Mouse (Mus musculus) embryonic facial prominence, embryonic 14.5 days (tissue): Measurements from ENCODE around the gene Snd1. TPM values are rescaled to one million over a fixed set of nuclear protein-coding genes. Genes with fewer than 3 reads are reported as not detected.

ENCODE experiments used
- ATAC-seq: fragments of 200-750 bp; cut with Nextera tagmentation; 2 replicates; pipeline ENCODE4 v1.8.0; 2017; ENCODE audit warnings: low read depth, moderate number of reproducible peaks, moderate TSS enrichment
- DNase-seq: peaks from one replicate; pipeline ENCODE4 v3.0.0-alpha.2; 2015; ENCODE audit warnings: low spot score
- H3K27ac ChIP-seq: fragments of 300-500 bp; sonication (generic); replicated peaks from 2 replicates; pipeline ENCODE4 v1.5.1; 2014; ENCODE audit warnings: low read depth, mild to moderate bottlenecking, low read length, moderate library complexity
- H3K27me3 ChIP-seq: fragments of 300-500 bp; sonication (generic); replicated peaks from 2 replicates; pipeline ENCODE4 v1.6.1; 2014; ENCODE audit warnings: low read length; ENCODE audit not compliant: control insufficient read depth, insufficient read depth
- H3K36me3 ChIP-seq: fragments of 300-500 bp; sonication (generic); 2 replicates; pipeline ENCODE4 v1.6.1; 2014; ENCODE audit warnings: low read length, mixed read lengths; ENCODE audit not compliant: control insufficient read depth, insufficient read depth
- H3K4me1 ChIP-seq: fragments of 300-500 bp; sonication (generic); 2 replicates; pipeline ENCODE4 v1.6.1; 2014; ENCODE audit warnings: antibody characterized with exemption, low read length; ENCODE audit not compliant: control insufficient read depth, insufficient read depth
- H3K4me2 ChIP-seq: fragments of 300-500 bp; sonication (generic); 2 replicates; pipeline ENCODE4 v1.6.1; 2014; ENCODE audit warnings: low read depth, mild to moderate bottlenecking, low read length, moderate library complexity, mixed read lengths
- H3K4me3 ChIP-seq: fragments of 300-500 bp; sonication (generic); 2 replicates; pipeline ENCODE4 v1.5.1; 2014; ENCODE audit warnings: low read depth, mild to moderate bottlenecking, low read length
- H3K9ac ChIP-seq: fragments of 300-500 bp; sonication (generic); 2 replicates; pipeline ENCODE4 v1.6.1; 2014; ENCODE audit warnings: low read depth, mild to moderate bottlenecking, low read length, moderate library complexity, mixed read lengths
- H3K9me3 ChIP-seq: fragments of 300-500 bp; sonication (generic); 2 replicates; pipeline ENCODE4 v1.6.1; 2016; ENCODE audit warnings: low read length; ENCODE audit not compliant: control insufficient read depth
- WGBS: fragments of 180-500 bp; shearing (Covaris S2); extraction: QIAGEN DNeasy Blood & Tissue Kit; methylation state at CpG from one replicate; pipeline ENCODE4 v1.1.7; 2014; 5-methylcytosine and 5-hydroxymethylcytosine counted together
- polyA plus RNA-seq: library from polyadenylated mRNA; unstranded; fragments of >200 nt; fragmentation: Nextera tagmentation; extraction: Ambion mirVana; gene quantifications from 2 replicates; pipeline ENCODE4 v1.2.1, GENCODE M21; 2014

Gene Snd1
- 111 and 120 TPM in 2 replicates for polyA plus RNA-seq

DNA sequence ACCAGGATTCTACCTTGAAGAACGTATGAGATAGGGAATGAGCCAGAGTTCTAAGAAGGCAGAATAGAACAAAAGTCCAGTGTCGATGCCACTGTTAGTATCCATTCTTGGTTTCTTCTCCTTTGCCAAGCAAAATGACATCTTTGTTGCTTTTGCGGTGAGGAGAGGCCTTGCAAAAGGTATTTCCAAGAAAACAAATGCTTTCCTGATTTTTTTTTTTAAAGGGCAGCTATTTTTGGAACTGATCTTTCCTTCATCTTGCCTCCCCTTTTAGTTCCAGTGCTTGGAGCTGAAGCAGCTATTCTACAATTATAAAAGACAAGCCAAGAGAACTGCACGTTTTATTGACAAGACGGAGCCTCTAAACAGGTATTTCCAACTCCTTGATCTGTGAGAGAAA lies at the start of gene Snd1:
Snd1 (plus strand) TSS at position 301 of the 400 bp plus-strand sequence.
- ATAC-seq (no peak), DNase-seq (no peak)
- H3K36me3 ChIP-seq = no peaks in the 10 kb centered on the region
- H3K4me2 ChIP-seq = no peak within 1 kb of the TSS
- no peaks in the 10 kb centered on the region for H3K27me3 ChIP-seq
- H3K4me3 ChIP-seq = no peak within 1 kb of the TSS
- no peak within 1 kb of the TSS for H3K9ac ChIP-seq
- H3K9me3 ChIP-seq = no peaks in the 10 kb centered on the region
- WGBS = 79% methylated on average over 5 of the region's 5 CpGs
- H3K4me1 ChIP-seq = 0 out of 2 replicates have a peak, but pooled peaks cover 5% of the 10 kb centered on the region
- H3K27ac ChIP-seq = no peak within 1 kb of the TSS

DNA sequence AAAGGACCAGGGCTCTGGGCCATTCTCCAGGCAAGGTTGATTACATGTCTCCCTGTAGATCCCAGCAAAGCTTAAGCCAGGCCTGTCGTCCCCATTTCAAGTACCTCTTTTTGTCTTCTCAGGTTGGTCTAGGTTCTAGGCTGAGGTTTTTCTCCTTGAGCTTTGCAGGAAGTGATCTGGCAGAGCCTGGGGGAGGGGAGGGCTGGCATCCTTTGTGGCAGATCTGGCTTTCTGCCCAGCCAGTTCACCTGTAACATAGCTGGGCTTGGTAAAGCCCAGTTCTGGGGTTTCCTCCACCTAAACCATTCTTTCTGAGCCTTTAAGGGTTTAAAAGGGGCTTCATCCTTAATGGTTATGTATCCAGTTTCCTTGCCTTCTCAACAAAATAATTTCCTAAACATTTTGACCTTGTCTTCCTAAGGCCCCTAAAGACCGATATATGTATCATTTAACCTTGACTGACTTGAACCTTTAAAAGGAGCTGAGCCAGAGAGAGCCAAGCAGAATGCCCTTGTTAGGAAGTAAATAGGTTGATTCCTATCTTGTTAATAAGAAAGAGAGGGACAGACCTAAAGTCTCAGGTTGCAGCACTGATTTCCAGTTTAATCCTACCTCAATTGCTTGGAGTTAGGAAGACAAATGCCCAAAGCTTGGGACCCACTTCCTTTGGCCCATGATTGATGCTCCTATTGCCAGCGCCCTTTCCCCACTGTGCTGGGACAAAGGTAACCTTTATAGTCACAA lies 47.7 kb upstream of the Snd1 start, which contains the start of gene Fscn3:
Fscn3 (plus strand) TSS at position 694 of the 744 bp plus-strand sequence.
- no peak within 1 kb of the TSS for H3K27ac ChIP-seq
- no peak within 1 kb of the TSS for H3K4me2 ChIP-seq
- peaks cover 21% of the 10 kb centered on the region for H3K36me3 ChIP-seq
- WGBS = 62% methylated on average over 3 of the region's 3 CpGs
- H3K4me3 ChIP-seq = no peak within 1 kb of the TSS
- no peaks in the 10 kb centered on the region for H3K9me3 ChIP-seq
- H3K27me3 ChIP-seq = no peaks in the 10 kb centered on the region
- DNase-seq (peak; percentile 19), ATAC-seq (no peak)
- peaks cover 12% of the 10 kb centered on the region for H3K4me1 ChIP-seq
- no peak within 1 kb of the TSS for H3K9ac ChIP-seq

DNA sequence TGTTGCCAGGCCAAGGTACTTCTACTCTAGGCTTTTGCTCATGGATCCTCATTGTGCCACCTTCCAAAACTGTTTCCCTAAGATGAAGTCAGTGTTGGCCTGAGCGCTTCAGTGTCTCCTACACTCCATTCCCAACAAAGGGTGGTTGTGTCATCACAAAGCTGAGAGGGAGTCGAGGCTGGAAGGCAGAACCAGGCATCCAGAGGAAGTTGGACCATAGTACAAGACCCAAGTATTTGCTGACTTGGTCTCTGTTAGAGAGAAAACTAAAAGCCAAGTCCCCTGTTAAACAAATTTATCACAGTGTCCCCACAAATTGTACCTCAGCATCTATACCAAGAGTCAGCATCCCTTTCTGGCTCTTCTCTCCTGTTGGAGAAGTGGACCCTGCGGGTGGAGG lies 46.6 kb upstream of the Snd1 start, which contains the start of gene Gcc1:
Gcc1 (minus strand) TSS at position 101 of the 400 bp plus-strand sequence.
- Histone ChIP-seq H3K27ac (no peak within 1 kb of the TSS), H3K4me1 (peaks cover 12% of the 10 kb centered on the region), H3K36me3 (peaks cover 21% of the 10 kb centered on the region), H3K27me3 (no peaks in the 10 kb centered on the region), H3K9me3 (no peaks in the 10 kb centered on the region), H3K9ac (no peak within 1 kb of the TSS), H3K4me2 (no peak within 1 kb of the TSS), H3K4me3 (no peak within 1 kb of the TSS)
- WGBS = 88% methylated on average over 3 of the region's 3 CpGs
- ATAC-seq (no peak), DNase-seq (no peak)

DNA sequence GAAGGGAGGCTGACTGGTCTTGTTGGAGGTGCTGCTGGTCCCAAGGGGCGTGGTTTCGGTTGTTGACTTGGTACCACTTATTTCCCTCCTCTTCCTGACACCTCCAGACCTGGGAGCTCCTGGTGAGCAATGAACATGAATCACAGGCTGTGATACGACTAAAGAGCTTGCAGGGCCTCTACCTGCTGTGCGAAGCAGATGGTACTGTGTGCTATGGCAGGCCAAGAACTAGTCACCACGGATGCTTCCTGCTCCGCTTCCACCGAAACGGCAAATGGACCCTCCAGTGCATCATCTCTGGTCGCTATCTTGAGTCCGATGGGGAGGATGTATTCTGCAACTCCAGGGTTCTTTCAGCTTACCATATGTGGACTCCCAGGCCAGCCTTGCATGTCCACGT lies 45.1 kb upstream of the Snd1 start:
- ATAC-seq = no peak
- H3K27me3 ChIP-seq = no peaks in the 10 kb centered on the region
- 90% methylated on average over 11 of the region's 11 CpGs for WGBS
- H3K4me3 ChIP-seq = no peak overlapping the region
- no peak overlapping the region for H3K9ac ChIP-seq
- H3K9me3 ChIP-seq = no peaks in the 10 kb centered on the region
- 0 out of 2 replicates have a peak, but pooled peaks cover 4% of the 10 kb centered on the region for H3K4me1 ChIP-seq
- H3K4me2 ChIP-seq = no peak overlapping the region
- H3K27ac ChIP-seq = no peak overlapping the region
- peaks cover 20% of the 10 kb centered on the region for H3K36me3 ChIP-seq
- no peak for DNase-seq

DNA sequence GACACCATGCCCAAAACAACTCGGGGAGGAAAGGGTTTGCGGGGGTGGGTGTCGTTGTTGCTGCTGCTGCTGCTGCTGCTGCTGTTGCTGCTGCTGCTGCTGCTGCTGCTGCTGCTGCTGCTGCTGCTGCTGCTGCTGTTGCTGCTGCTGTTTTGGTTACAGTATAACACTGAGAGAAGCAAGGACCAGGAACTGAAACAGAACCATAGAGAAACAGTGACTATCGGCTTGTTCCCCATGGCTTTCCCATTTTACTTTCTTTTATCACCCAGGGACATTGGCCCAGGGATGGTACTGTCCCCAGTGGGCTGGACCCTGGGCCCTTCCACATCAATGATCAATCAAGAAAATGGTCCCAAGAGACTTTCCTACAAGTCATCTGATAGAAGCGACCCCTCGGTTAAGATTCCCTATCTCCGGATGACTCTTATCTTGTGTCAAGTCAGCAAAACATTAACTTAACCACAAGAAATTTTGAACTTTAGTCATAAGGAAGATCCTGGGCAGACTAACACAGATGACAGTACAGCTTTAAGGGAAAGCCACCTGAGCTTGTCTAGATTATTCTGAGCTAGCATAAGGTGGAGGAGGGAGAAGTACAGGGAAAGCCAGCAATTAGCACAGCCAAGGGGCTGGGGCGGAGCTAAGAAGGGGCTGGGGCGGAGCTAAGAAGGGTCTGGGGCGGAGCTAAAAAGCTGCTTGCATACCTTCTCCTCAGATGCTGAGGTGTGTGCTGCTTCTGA lies 44.0 kb upstream of the Snd1 start:
- H3K4me3 ChIP-seq = no peak overlapping the region
- no peaks in the 10 kb centered on the region for H3K27me3 ChIP-seq
- DNase-seq = no peak
- H3K4me2 ChIP-seq = no peak overlapping the region
- peaks cover 10% of the 10 kb centered on the region; the same call in 1 of the 2 replicates for H3K36me3 ChIP-seq
- no peaks in the 10 kb centered on the region for H3K4me1 ChIP-seq
- H3K9me3 ChIP-seq = no peaks in the 10 kb centered on the region
- ATAC-seq = no peak
- WGBS = 79% methylated on average over 10 of the region's 10 CpGs
- H3K27ac ChIP-seq = no peak overlapping the region
- H3K9ac ChIP-seq = no peak overlapping the region

DNA sequence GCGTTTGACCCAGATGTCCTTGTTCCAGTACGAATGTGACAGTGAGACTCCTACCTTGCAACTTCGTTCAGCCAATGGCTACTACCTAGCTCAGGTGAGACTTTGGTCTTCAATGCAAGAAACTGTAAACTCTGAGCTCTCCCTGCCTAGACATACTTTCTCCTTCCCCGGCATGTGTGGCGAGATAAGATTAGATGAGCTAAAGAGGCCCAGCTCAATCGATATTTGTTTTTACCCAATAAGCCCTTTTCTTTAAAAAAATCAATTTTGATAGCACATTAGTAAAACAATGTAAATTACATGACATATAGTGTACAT lies 43.4 kb upstream of the Snd1 start:
- ATAC-seq = no peak
- no peak overlapping the region for H3K27ac ChIP-seq
- no peaks in the 10 kb centered on the region for H3K9me3 ChIP-seq
- no peaks in the 10 kb centered on the region for H3K27me3 ChIP-seq
- H3K36me3 ChIP-seq = peaks cover 5% of the 10 kb centered on the region; the same call in 1 of the 2 replicates
- 77% methylated on average over 6 of the region's 6 CpGs for WGBS
- H3K9ac ChIP-seq = no peak overlapping the region
- no peaks in the 10 kb centered on the region for H3K4me1 ChIP-seq
- DNase-seq = no peak
- no peak overlapping the region for H3K4me2 ChIP-seq
- no peak overlapping the region for H3K4me3 ChIP-seq

DNA sequence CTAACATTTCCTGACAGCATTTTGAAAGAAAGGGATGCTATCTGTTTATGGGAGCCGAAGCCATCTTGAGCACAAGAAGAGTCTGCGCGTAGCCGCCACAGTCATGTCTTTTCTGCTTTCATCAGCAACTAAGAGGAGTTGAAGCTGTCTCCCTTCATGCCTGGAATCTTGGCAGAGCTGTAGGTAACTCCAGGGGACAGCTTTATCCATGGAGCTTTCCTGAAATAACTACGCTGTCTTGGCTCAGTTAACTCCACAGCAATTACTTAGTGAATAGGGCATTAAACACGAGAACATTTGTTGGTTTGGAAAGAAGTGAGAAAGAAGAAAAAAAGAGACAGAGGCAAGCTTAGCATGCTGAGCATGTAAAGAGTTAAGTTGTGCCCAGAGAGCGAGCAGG lies 27.0 kb upstream of the Snd1 start:
- Histone ChIP-seq H3K36me3 (no peaks in the 10 kb centered on the region), H3K9me3 (no peaks in the 10 kb centered on the region), H3K9ac (no peak overlapping the region), H3K27ac (no peak overlapping the region), H3K27me3 (peaks cover 32% of the 10 kb centered on the region), H3K4me3 (no peak overlapping the region), H3K4me2 (no peak overlapping the region), H3K4me1 (no peaks in the 10 kb centered on the region)
- no peak for ATAC-seq
- WGBS = 77% methylated on average over 7 of the region's 7 CpGs
- no peak for DNase-seq

DNA sequence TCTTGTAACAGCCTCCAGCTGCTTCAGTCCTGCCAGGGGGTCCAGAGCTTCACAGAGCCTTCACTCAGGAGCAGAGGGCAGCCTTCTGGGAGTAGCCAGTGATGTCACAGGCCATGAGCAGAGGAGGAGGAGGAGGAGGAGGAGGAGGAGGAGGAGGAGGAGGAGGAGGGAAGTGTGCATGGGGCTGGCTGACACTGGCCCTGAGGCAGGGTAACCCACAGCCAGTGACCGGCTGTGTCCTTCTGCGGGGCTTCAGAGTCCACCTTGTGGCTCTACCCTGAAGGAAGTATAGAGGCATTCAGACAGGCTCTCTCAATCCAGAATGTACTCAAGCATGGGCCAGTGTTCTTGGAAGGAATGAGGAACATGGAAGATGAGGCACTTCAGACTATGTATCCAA lies 25.7 kb upstream of the Snd1 start, which contains the start of gene Pax4:
Pax4 (minus strand) TSS at position 101 of the 400 bp plus-strand sequence.
- DNase-seq (no peak), ATAC-seq (no peak)
- Histone ChIP-seq H3K9ac (no peak within 1 kb of the TSS), H3K4me1 (no peaks in the 10 kb centered on the region), H3K27me3 (peaks cover 38% of the 10 kb centered on the region), H3K36me3 (no peaks in the 10 kb centered on the region), H3K27ac (no peak within 1 kb of the TSS), H3K9me3 (no peaks in the 10 kb centered on the region), H3K4me3 (no peak within 1 kb of the TSS), H3K4me2 (no peak within 1 kb of the TSS)
- WGBS = 71% methylated on average over 2 of the region's 2 CpGs
